Mouse (Mus musculus) olfactory bulb, adult 2 months (tissue): ENCODE results near the gene Dlgap1.

Experiments used
- CTCF ChIP-seq: fragments of 200-500 bp; IDR thresholded peaks from 2 replicates; pipeline ENCODE4 v1.5.1; 2012; ENCODE audit warnings: low read depth, mild to moderate bottlenecking, low read length, moderate library complexity; ENCODE audit not compliant: insufficient read depth
- POLR2A ChIP-seq: fragments of 200-500 bp; IDR thresholded peaks from 2 replicates; pipeline ENCODE4 v1.6.1; 2012; ENCODE audit warnings: mild to moderate bottlenecking, low read depth, low read length, moderate library complexity; ENCODE audit not compliant: insufficient read depth

GRCm38 (mm10) chr17:70866538-70867114 is 897.8 kb downstream of the Dlgap1 start:
- TF ChIP-seq CTCF = no peak
- TF ChIP-seq POLR2A = no peak
